In the genomic region with DNA sequence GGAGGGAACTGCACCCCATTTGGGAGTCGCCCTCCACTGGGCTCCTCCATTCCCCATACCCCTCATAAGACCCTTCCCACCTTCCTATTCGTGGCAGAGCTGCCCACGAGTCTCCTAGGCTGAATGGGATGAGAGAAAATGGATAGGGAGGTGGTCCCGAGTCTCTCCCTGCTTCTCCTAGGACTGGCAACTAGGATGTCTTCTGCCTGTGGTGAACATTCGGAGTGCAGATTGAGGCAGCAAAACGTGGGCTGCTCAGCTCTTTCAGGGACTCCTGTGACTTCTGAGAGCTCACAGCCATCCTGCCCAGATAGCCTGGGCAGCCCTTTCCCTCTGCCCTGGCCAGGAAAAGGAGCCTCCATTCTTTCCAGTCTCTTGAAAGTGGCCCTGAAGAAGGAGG, we compare ENCODE assay signal across 9 mouse cellular contexts. TPM values are rescaled to one million over a fixed set of nuclear protein-coding genes. Genes with fewer than 3 reads are reported as not detected.
A peak's percentile ranks its signal among the peaks of the same experiment; 100 is the strongest.
DNase-seq lines count a peak whose midpoint lies in the region; ATAC-seq lines count a peak whose summit lies in the region.
"Had no signal": no experiment of that assay in that cellular context is flagged by ENCODE, and none has a peak within 500 bp of the region (broad histone marks: within the 10 kb centered on the region; RNA-seq: fewer than 3 reads in every experiment).

A gene (minus strand): TSS at position 187 of the 400 bp plus-strand sequence.

- peak within 1 kb of the TSS; percentile 84 for H3K4me2 ChIP-seq in heart, embryonic 16.5 days (ENCODE audit: low read depth, low read length)
- H3K4me2 ChIP-seq in stomach, embryonic 14.5 days (replicated peaks; ENCODE audit: low read depth, low read length), result peak within 1 kb of the TSS; percentile 96

- H3K9me3 ChIP-seq in heart, embryonic 16.5 days (replicated peaks; ENCODE audit: control insufficient read depth, low read length), result no peaks in the 10 kb centered on the region
- no peaks in the 10 kb centered on the region for H3K9me3 ChIP-seq in limb, embryonic 10.5 days (replicated peaks)
- no peaks in the 10 kb centered on the region for H3K9me3 ChIP-seq in stomach, embryonic 14.5 days (ENCODE audit: control insufficient read depth, low read depth, low read length)

- peak within 1 kb of the TSS; percentile 56 for H3K9ac ChIP-seq in heart, embryonic 16.5 days (ENCODE audit: low read length)
- H3K9ac ChIP-seq in stomach, embryonic 14.5 days (replicated peaks; ENCODE audit: low read depth, low read length), result no peak within 1 kb of the TSS; the same call in 1 of the 2 replicates

- DNase-seq in heart, postnatal 25 days (ENCODE audit: low spot score), result no peak
- DNase-seq in adrenal gland, postnatal 25 days, result no peak
- DNase-seq in gastrocnemius, postnatal 10 days, result no peak
- no peak for DNase-seq in limb, embryonic 10.5 days (ENCODE audit: low spot score)
- DNase-seq in cerebellum, adult 11 months, result no peak
- no peak for DNase-seq in frontal cortex, postnatal 25 days (ENCODE audit: low spot score in 2 of 2)

- peaks cover 76% of the 10 kb centered on the region for H3K27me3 ChIP-seq in heart, embryonic 16.5 days (ENCODE audit: control insufficient read depth, insufficient read depth, low read length)
- H3K27me3 ChIP-seq in limb, embryonic 10.5 days (ENCODE audit: low read depth, poor library complexity, severe bottlenecking), result peaks cover 98% of the 10 kb centered on the region
- peaks cover 40% of the 10 kb centered on the region for H3K27me3 ChIP-seq in stomach, embryonic 14.5 days (ENCODE audit: control insufficient read depth, insufficient read depth, low read length)

- H3K27ac ChIP-seq in heart, embryonic 16.5 days (ENCODE audit: low read length), result no peak within 1 kb of the TSS
- no peak within 1 kb of the TSS for H3K27ac ChIP-seq in limb, embryonic 10.5 days
- H3K27ac ChIP-seq in stomach, embryonic 14.5 days (ENCODE audit: low read length), result no peak within 1 kb of the TSS
- H3K27ac ChIP-seq: macrophage had no signal

- peak within 1 kb of the TSS; percentile 63 for H3K4me3 ChIP-seq in heart, embryonic 16.5 days (ENCODE audit: low read length)
- H3K4me3 ChIP-seq in limb, embryonic 10.5 days, result peak within 1 kb of the TSS; percentile 60
- H3K4me3 ChIP-seq in stomach, embryonic 14.5 days (ENCODE audit: low read depth, low read length), result peak within 1 kb of the TSS; percentile 47

- no peaks in the 10 kb centered on the region for H3K36me3 ChIP-seq in heart, embryonic 16.5 days (ENCODE audit: control insufficient read depth, insufficient read depth)
- no peaks in the 10 kb centered on the region for H3K36me3 ChIP-seq in limb, embryonic 10.5 days
- H3K36me3 ChIP-seq in stomach, embryonic 14.5 days (ENCODE audit: control insufficient read depth, insufficient read depth, low read length), result no peaks in the 10 kb centered on the region

- WGBS in heart, embryonic 16.5 days, result 13% methylated on average over 6 of the region's 6 CpGs
- 12% methylated on average over 6 of the region's 6 CpGs for WGBS in limb, embryonic 10.5 days
- WGBS in stomach, embryonic 14.5 days, result 15% methylated on average over 6 of the region's 6 CpGs

- intact Hi-C loops in heart, postnatal 25 days (cut with DNase I), result no loop called here

- ATAC-seq in heart, embryonic 16.5 days (replicated peaks; ENCODE audit: extremely low read depth, insufficient read depth, low FRiP score), result no peak
- no peak for ATAC-seq in stomach, embryonic 14.5 days (ENCODE audit: insufficient number of reproducible peaks, insufficient read depth, low FRiP score, low read depth)

- peaks cover 5% of the 10 kb centered on the region; the same call in 1 of the 2 replicates for H3K4me1 ChIP-seq in heart, embryonic 16.5 days (ENCODE audit: control insufficient read depth, insufficient read depth, low read length)
- H3K4me1 ChIP-seq in limb, embryonic 10.5 days, result peaks cover 25% of the 10 kb centered on the region
- H3K4me1 ChIP-seq in stomach, embryonic 14.5 days (ENCODE audit: control insufficient read depth, insufficient read depth, low read length), result peaks cover 6% of the 10 kb centered on the region

RNA-seq across cellular contexts. Expression of the gene that starts here (rescaled TPM):
- 2.7 and 2.8 TPM in 2 replicates for polyA plus RNA-seq in heart, embryonic 16.5 days (2015; fragmentation: Nextera tagmentation; extraction: Ambion mirVana)
- total RNA-seq in heart, postnatal 25 days (2021), result 1 to 10 TPM; 6.2 to 6.5 TPM
- 10.0 and 13.6 TPM in 2 replicates for total RNA-seq in adrenal gland, postnatal 25 days (2021)
- total RNA-seq in gastrocnemius, postnatal 10 days (2021), result 100 to 1,000 TPM; 188 to 190 TPM
- 0.35 and 0.68 TPM in 2 replicates for polyA plus RNA-seq in limb, embryonic 10.5 days (2016; fragmentation: Nextera tagmentation; extraction: Ambion mirVana)
- 2.5 and 2.6 TPM in 2 replicates for polyA plus RNA-seq in stomach, embryonic 14.5 days (2014; fragmentation: Nextera tagmentation; extraction: Ambion mirVana)

Comparison
In these comparisons a context has a peak if more than half of its experiments do, and no peak if none do; other contexts are left out.
1. RNA of the gene that starts here (total RNA-seq): 188 to 190 TPM in gastrocnemius, postnatal 10 days; 10.0 to 13.6 TPM in adrenal gland, postnatal 25 days and 6.2 to 6.5 TPM in heart, postnatal 25 days; every median in the first group is over 10 times any median in the second.
2. Peak in every context shown above with its lines, with median percentiles within 50 percentile points of each other: H3K4me3 ChIP-seq.